Mouse (Mus musculus) kidney, embryonic 14.5 days (tissue): ENCODE measurements around the gene Rnf224. TPM values are rescaled to one million over a fixed set of nuclear protein-coding genes. Genes with fewer than 3 reads are reported as not detected.

Source experiments
- ATAC-seq: fragments of 200-750 bp; cut with Nextera tagmentation; 2 replicates; pipeline ENCODE4 v1.8.0; 2017; ENCODE audit warnings: moderate number of reproducible peaks, mild to moderate bottlenecking, moderate TSS enrichment, moderate library complexity; ENCODE audit not compliant: low FRiP score, low TSS enrichment
- H3K27ac ChIP-seq: fragments of 300-500 bp; sonication (generic); 2 replicates; pipeline ENCODE4 v1.5.1; 2014; ENCODE audit warnings: low read depth, mild to moderate bottlenecking, low read length, moderate library complexity, mixed read lengths
- H3K27me3 ChIP-seq: fragments of 300-500 bp; sonication (generic); 2 replicates; pipeline ENCODE4 v1.6.1; 2014; ENCODE audit warnings: mild to moderate bottlenecking, low read length; ENCODE audit not compliant: control insufficient read depth, insufficient read depth
- H3K36me3 ChIP-seq: fragments of 300-500 bp; sonication (generic); 2 replicates; pipeline ENCODE4 v1.6.1; 2014; ENCODE audit warnings: low read length, mixed read lengths; ENCODE audit not compliant: control insufficient read depth, insufficient read depth
- H3K4me1 ChIP-seq: fragments of 300-500 bp; sonication (generic); 2 replicates; pipeline ENCODE4 v1.6.1; 2014; ENCODE audit warnings: low read length, mixed read lengths; ENCODE audit not compliant: control insufficient read depth, insufficient read depth
- H3K4me2 ChIP-seq: fragments of 300-500 bp; sonication (generic); replicated peaks from 2 replicates; pipeline ENCODE4 v1.6.1; 2014; ENCODE audit warnings: low read depth, mild to moderate bottlenecking, low read length
- H3K4me3 ChIP-seq: fragments of 300-500 bp; sonication (generic); 2 replicates; pipeline ENCODE4 v1.5.1; 2014; ENCODE audit warnings: mild to moderate bottlenecking, low read length
- H3K9ac ChIP-seq: fragments of 300-500 bp; sonication (generic); 2 replicates; pipeline ENCODE4 v1.6.1; 2014; ENCODE audit warnings: low read depth, mild to moderate bottlenecking, low read length, moderate library complexity
- H3K9me3 ChIP-seq: fragments of 300-500 bp; sonication (generic); 2 replicates; pipeline ENCODE4 v1.6.1; 2016; ENCODE audit warnings: low read length; ENCODE audit not compliant: control insufficient read depth
- WGBS: fragments of 180-500 bp; shearing (Covaris S2); extraction: QIAGEN DNeasy Blood & Tissue Kit; methylation state at CpG from one replicate; pipeline ENCODE4 v1.1.7; 2014; 5-methylcytosine and 5-hydroxymethylcytosine counted together
- polyA plus RNA-seq: library from polyadenylated mRNA; unstranded; fragments of >200 nt; fragmentation: Nextera tagmentation; extraction: Ambion mirVana; gene quantifications from 2 replicates; pipeline ENCODE4 v1.2.1, GENCODE M21; 2014

The Rnf224 gene
- polyA plus RNA-seq, 1 experiment from 2014 or later: 0.39 TPM

GRCm38 (mm10) chr2:25226864-25227263 is 9.7 kb downstream of the Rnf224 start:
- no peaks in the 10 kb centered on the region for H3K9me3 ChIP-seq
- H3K27ac ChIP-seq: no peak overlapping the region
- H3K27me3 ChIP-seq: no peaks in the 10 kb centered on the region
- 86% methylated on average over 5 of the region's 5 CpGs for WGBS
- H3K4me2 ChIP-seq: no peak overlapping the region
- H3K4me1 ChIP-seq: peaks cover 18% of the 10 kb centered on the region
- H3K36me3 ChIP-seq: peaks cover 4% of the 10 kb centered on the region; the same call in 1 of the 2 replicates
- no peak overlapping the region for H3K9ac ChIP-seq
- no peak for ATAC-seq
- no peak overlapping the region for H3K4me3 ChIP-seq

GRCm38 (mm10) chr2:25225811-25226379 is 10.7 kb downstream of the Rnf224 start:
- no peaks in the 10 kb centered on the region for H3K9me3 ChIP-seq
- peak overlapping the region; percentile 97 for H3K27ac ChIP-seq
- no peaks in the 10 kb centered on the region for H3K27me3 ChIP-seq
- H3K9ac ChIP-seq: peak overlapping the region; percentile 70; the same call in 1 of the 2 replicates
- peaks cover 11% of the 10 kb centered on the region; the same call in 1 of the 2 replicates for H3K36me3 ChIP-seq
- H3K4me3 ChIP-seq: peak overlapping the region; percentile 86; the same call in 1 of the 2 replicates
- 79% methylated on average over 8 of the region's 8 CpGs for whole genome bisulfite sequencing
- H3K4me1 ChIP-seq: peaks cover 18% of the 10 kb centered on the region
- ATAC-seq: no peak
- peak overlapping the region; percentile 52; the same call in 1 of the 2 replicates for H3K4me2 ChIP-seq

- Histone ChIP-seq H3K9ac (peak overlapping the region; percentile 70), H3K9me3 (no peaks in the 10 kb centered on the region), H3K27ac (peak overlapping the region; percentile 97), H3K4me3 (peak overlapping the region; percentile 86), H3K4me1 (peaks cover 18% of the 10 kb centered on the region), H3K4me2 (peak overlapping the region; percentile 52), H3K27me3 (no peaks in the 10 kb centered on the region), H3K36me3 (peaks cover 11% of the 10 kb centered on the region; the same call in 1 of the 2 replicates)
- peak; percentile 97 for ATAC-seq
- WGBS: 1% methylated on average over 41 of the region's 41 CpGs
These were observed 11.5 kb downstream of the Rnf224 start for GRCm38 (mm10) chr2:25224766-25225752.

- H3K9ac ChIP-seq: peak within 1 kb of the TSS; percentile 76
- WGBS: 1% methylated on average over 17 of the region's 17 CpGs
- peak within 1 kb of the TSS; percentile 86 for H3K4me3 ChIP-seq
- H3K36me3 ChIP-seq: peaks cover 11% of the 10 kb centered on the region; the same call in 1 of the 2 replicates
- peak within 1 kb of the TSS; percentile 97 for H3K27ac ChIP-seq
- no peak for ATAC-seq
- no peaks in the 10 kb centered on the region for H3K27me3 ChIP-seq
- H3K9me3 ChIP-seq: no peaks in the 10 kb centered on the region
- peak within 1 kb of the TSS; percentile 59 for H3K4me2 ChIP-seq
- peaks cover 18% of the 10 kb centered on the region for H3K4me1 ChIP-seq
These were observed 12.2 kb downstream of the Rnf224 start, which contains the start of gene Tubb4b for GRCm38 (mm10) chr2:25224492-25224765. Tubb4b (minus strand) TSS chr2:25224702.

- Histone ChIP-seq H3K4me3 (peak overlapping the region; percentile 86), H3K27me3 (no peaks in the 10 kb centered on the region), H3K4me2 (peak overlapping the region; percentile 59), H3K4me1 (peaks cover 18% of the 10 kb centered on the region), H3K9ac (peak overlapping the region; percentile 76), H3K36me3 (peaks cover 11% of the 10 kb centered on the region; the same call in 1 of the 2 replicates), H3K27ac (peak overlapping the region; percentile 92), H3K9me3 (no peaks in the 10 kb centered on the region)
- WGBS: under 1% methylated on average over 50 of the region's 53 CpGs
- peak; percentile 53 for ATAC-seq
These were observed 12.7 kb downstream of the Rnf224 start for GRCm38 (mm10) chr2:25223681-25224491.

- Histone ChIP-seq H3K27me3 (no peaks in the 10 kb centered on the region), H3K4me1 (peaks cover 13% of the 10 kb centered on the region), H3K36me3 (peaks cover 11% of the 10 kb centered on the region; the same call in 1 of the 2 replicates), H3K4me3 (no peak overlapping the region), H3K9me3 (no peaks in the 10 kb centered on the region), H3K4me2 (no peak overlapping the region), H3K9ac (no peak overlapping the region), H3K27ac (no peak overlapping the region)
- WGBS: 69% methylated on average over 5 of the region's 5 CpGs
- no peak for ATAC-seq
These were observed 15.2 kb downstream of the Rnf224 start for GRCm38 (mm10) chr2:25221331-25221772.

GRCm38 (mm10) chr2:25218445-25218844 is 18.1 kb downstream of the Rnf224 start, which contains the start of gene Fam166a:
Fam166a (plus strand) TSS chr2:25218745.
- no peak within 1 kb of the TSS for H3K4me3 ChIP-seq
- no peaks in the 10 kb centered on the region for H3K27me3 ChIP-seq
- no peak within 1 kb of the TSS for H3K4me2 ChIP-seq
- ATAC-seq: no peak
- H3K9ac ChIP-seq: no peak within 1 kb of the TSS
- H3K4me1 ChIP-seq: peaks cover 3% of the 10 kb centered on the region
- H3K9me3 ChIP-seq: no peaks in the 10 kb centered on the region
- H3K36me3 ChIP-seq: peaks cover 11% of the 10 kb centered on the region; the same call in 1 of the 2 replicates
- no peak within 1 kb of the TSS for H3K27ac ChIP-seq

GRCm38 (mm10) chr2:25217666-25218065 is 18.9 kb downstream of the Rnf224 start:
- Histone ChIP-seq H3K27me3 (no peaks in the 10 kb centered on the region), H3K9me3 (no peaks in the 10 kb centered on the region), H3K4me3 (no peak overlapping the region), H3K4me1 (no peaks in the 10 kb centered on the region), H3K27ac (no peak overlapping the region), H3K4me2 (no peak overlapping the region), H3K9ac (no peak overlapping the region), H3K36me3 (peaks cover 8% of the 10 kb centered on the region; the same call in 1 of the 2 replicates)
- no peak for ATAC-seq
- 49% methylated on average over 2 of the region's 2 CpGs for WGBS
